Mouse (Mus musculus) midbrain, embryonic 10.5 days (tissue): ENCODE measurements at regions not wholly inside any gene's neighbourhood (a gene's known extent, or its start where the extent isn't known, plus 50 kb on each side); places are given as distances from the start of the nearest gene placed in this dataset.

Experiments
- DNase-seq: peaks from one replicate; pipeline ENCODE4 v3.0.0-alpha.2; 2017; ENCODE audit warnings: low spot score
- H3K27ac ChIP-seq: fragments of 300-500 bp; sonication (generic); replicated peaks from 2 replicates; pipeline ENCODE4 v1.5.1; 2016; ENCODE audit warnings: mild to moderate bottlenecking
- H3K27me3 ChIP-seq: fragments of 300-500 bp; sonication (generic); 2 replicates; pipeline ENCODE4 v1.6.1; 2016; ENCODE audit warnings: low read depth, mild to moderate bottlenecking; ENCODE audit not compliant: poor library complexity, severe bottlenecking
- H3K36me3 ChIP-seq: fragments of 300-500 bp; sonication (generic); 2 replicates; pipeline ENCODE4 v1.6.1; 2016; ENCODE audit warnings: mild to moderate bottlenecking, moderate library complexity
- H3K4me1 ChIP-seq: fragments of 300-500 bp; sonication (generic); 2 replicates; pipeline ENCODE4 v1.6.1; 2016
- H3K4me3 ChIP-seq: fragments of 300-500 bp; sonication (generic); 2 replicates; pipeline ENCODE4 v1.5.1; 2016; ENCODE audit warnings: mild to moderate bottlenecking, moderate library complexity
- H3K9me3 ChIP-seq: fragments of 300-500 bp; sonication (generic); replicated peaks from 2 replicates; pipeline ENCODE4 v1.6.1; 2016; ENCODE audit warnings: mild to moderate bottlenecking
- WGBS: fragments of 180-500 bp; shearing (Covaris S2); methylation state at CpG from one replicate; pipeline ENCODE4 v1.1.7; 2016; 5-methylcytosine and 5-hydroxymethylcytosine counted together

- no peak for DNase-seq
- H3K36me3 ChIP-seq = no peaks in the 10 kb centered on the region
Measured at GRCm38 (mm10) chr13:44608681-44609335, 120.5 kb upstream of the Jarid2 start.

DNA sequence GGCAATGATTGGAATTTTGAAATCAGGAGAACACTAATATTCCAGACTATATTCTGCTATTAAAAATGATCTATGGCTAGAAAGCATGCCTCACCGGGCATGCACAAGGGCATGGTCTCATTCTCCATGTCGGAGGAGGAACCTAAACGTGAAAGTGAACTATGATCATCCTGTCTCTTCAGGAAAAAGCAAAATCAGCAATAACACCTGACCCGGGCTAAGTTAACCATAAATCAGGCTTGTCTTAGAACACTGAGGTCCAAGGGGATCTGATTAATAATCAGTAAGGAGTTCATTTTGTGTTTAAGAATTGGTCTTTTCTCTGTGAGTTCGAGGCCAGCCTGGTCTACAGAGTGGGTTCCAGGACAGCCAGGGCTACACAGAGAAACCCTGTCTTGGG, 119.7 kb upstream of the Jarid2 start:
- 88% methylated on average over 5 of the region's 5 CpGs for WGBS
- no peaks in the 10 kb centered on the region for H3K27me3 ChIP-seq
- H3K4me3 ChIP-seq = no peak overlapping the region
- no peaks in the 10 kb centered on the region for H3K36me3 ChIP-seq
- no peak for DNase-seq
- no peaks in the 10 kb centered on the region for H3K9me3 ChIP-seq
- H3K27ac ChIP-seq = no peak overlapping the region
- H3K4me1 ChIP-seq = no peaks in the 10 kb centered on the region

More at GRCm38 (mm10) chr13:44608681-44609335, 120.5 kb upstream of the Jarid2 start:
- Histone ChIP-seq H3K27me3 (peaks cover 7% of the 10 kb centered on the region), H3K9me3 (no peaks in the 10 kb centered on the region), H3K4me1 (no peaks in the 10 kb centered on the region), H3K27ac (no peak overlapping the region), H3K4me3 (no peak overlapping the region)
- 81% methylated on average over 11 of the region's 11 CpGs for WGBS

- H3K4me3 ChIP-seq = no peak overlapping the region
- no peaks in the 10 kb centered on the region for H3K9me3 ChIP-seq
- H3K4me1 ChIP-seq = no peaks in the 10 kb centered on the region
- H3K27ac ChIP-seq = no peak overlapping the region
- DNase-seq = no peak
- no peaks in the 10 kb centered on the region for H3K27me3 ChIP-seq
- 79% methylated on average over 8 of the region's 8 CpGs for WGBS
- H3K36me3 ChIP-seq = no peaks in the 10 kb centered on the region
Measured at GRCm38 (mm10) chr13:44615696-44616095, 113.6 kb upstream of the Jarid2 start.

DNA sequence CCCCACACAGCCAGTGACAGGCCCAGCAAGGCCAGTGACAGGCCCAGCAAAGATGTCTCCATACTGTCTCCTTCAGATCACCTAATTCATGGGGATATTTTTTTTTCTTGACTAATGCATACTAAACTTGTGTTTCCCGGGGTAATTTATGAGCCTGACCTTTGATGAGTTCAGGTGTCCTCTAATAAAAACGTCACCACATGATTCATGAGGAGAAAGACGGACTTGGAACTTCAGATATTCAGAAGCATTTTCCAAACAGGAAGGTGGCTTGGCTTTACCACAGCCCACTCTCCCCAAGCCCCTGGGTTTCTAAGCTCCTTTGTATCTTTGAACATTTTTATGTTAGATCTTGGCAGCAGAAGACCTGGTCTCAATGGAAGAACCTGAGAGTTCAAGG, 110.9 kb upstream of the Jarid2 start:
- Histone ChIP-seq H3K4me1 (peaks cover 12% of the 10 kb centered on the region), H3K9me3 (no peaks in the 10 kb centered on the region), H3K36me3 (no peaks in the 10 kb centered on the region), H3K27me3 (no peaks in the 10 kb centered on the region), H3K27ac (no peak overlapping the region), H3K4me3 (no peak overlapping the region)
- no peak for DNase-seq
- WGBS = 86% methylated on average over 3 of the region's 3 CpGs

DNA sequence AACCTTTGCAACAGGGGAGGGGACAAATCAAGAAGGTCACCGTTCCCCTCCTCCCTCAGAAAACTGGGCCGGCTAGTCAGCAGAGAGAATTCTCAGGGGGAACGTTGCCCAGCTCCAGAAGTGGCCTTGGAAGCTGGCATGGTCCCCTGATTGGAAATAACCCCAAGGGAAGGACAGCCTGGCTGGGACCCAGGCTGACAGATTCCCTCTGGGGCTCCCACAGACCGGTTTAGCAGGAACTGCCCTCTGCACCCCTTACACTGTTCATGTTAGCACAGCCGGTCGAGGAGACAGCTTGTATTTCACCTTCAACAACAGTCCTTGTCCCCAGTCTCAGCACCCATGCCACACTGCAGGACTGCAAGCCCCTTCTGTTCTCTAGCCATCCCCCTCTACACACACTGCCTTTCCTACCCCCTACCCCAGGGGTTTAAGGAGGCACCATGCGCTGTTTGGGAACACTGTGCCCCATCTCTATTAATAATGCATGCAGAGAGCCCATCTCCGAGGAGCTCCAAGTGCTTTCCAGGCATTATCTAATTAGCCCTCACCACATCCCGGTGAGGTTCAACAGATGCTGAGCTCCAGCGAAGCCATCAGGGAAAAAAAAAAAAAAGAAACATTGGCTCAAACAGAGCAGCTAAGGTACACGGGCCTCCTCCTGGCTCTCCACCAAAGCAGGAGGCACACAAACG, 106.5 kb upstream of the Jarid2 start:
- whole genome bisulfite sequencing = 49% methylated on average over 12 of the region's 12 CpGs
- Histone ChIP-seq H3K36me3 (no peaks in the 10 kb centered on the region), H3K9me3 (no peaks in the 10 kb centered on the region), H3K4me1 (peaks cover 40% of the 10 kb centered on the region), H3K27ac (peak overlapping the region; percentile 68), H3K27me3 (no peaks in the 10 kb centered on the region; the same call in none of the 2 replicates), H3K4me3 (no peak overlapping the region)
- no peak for DNase-seq

DNA sequence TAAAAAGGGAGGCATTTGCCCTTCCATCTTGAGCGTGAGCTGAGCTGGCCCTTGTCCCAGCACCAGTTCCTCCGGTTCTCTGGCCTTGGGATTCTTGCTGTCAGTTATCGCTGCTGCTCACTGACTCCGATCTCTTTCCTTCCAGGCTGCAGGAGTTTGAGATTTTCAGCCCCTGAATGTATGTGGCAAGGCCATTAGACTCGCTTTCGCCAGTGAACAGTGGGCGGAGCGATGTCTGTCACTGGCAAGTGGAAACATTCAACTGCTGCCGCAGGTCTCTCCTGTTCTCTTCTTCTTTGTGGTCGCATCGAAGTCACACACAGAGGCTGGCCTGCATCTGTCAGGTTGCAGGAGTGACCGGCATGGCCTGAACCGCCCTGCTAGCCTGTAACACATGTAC, 104.6 kb upstream of the Jarid2 start:
- DNase-seq = peak; percentile 31
- H3K9me3 ChIP-seq = no peaks in the 10 kb centered on the region
- H3K36me3 ChIP-seq = no peaks in the 10 kb centered on the region
- WGBS = 60% methylated on average over 13 of the region's 13 CpGs
- H3K27me3 ChIP-seq = no peaks in the 10 kb centered on the region; the same call in none of the 2 replicates
- peak overlapping the region; percentile 39 for H3K27ac ChIP-seq
- H3K4me1 ChIP-seq = peaks cover 43% of the 10 kb centered on the region
- no peak overlapping the region for H3K4me3 ChIP-seq

- no peak for DNase-seq
- H3K9me3 ChIP-seq = no peaks in the 10 kb centered on the region
- no peak overlapping the region for H3K4me3 ChIP-seq
- WGBS = 76% methylated on average over 7 of the region's 7 CpGs
- H3K27me3 ChIP-seq = no peaks in the 10 kb centered on the region; the same call in none of the 2 replicates
- peaks cover 47% of the 10 kb centered on the region for H3K4me1 ChIP-seq
- no peaks in the 10 kb centered on the region for H3K36me3 ChIP-seq
- H3K27ac ChIP-seq = no peak overlapping the region
Measured at GRCm38 (mm10) chr13:44625792-44626191, 103.5 kb upstream of the Jarid2 start.

DNA sequence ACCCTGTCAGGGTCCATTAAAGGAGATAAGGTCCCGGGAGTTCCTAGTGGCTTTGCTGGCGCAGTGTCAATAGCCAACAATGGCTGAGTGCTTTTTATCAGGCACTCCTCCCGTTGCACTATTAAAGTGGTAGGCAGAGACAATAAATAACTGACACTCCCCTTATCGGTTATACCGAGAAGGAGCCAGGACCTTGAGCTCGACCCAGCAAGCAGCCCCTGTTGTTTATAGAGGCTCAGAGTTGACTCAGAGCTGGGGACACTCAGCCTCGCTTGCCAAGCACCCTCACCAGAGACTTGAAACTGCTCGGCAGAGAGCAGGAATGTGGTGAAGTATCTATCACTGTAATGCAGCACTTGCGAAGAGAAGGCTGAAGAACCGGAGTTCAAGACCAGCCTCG, 102.5 kb upstream of the Jarid2 start:
- WGBS = 64% methylated on average over 11 of the region's 11 CpGs
- Histone ChIP-seq H3K36me3 (no peaks in the 10 kb centered on the region), H3K27ac (no peak overlapping the region), H3K27me3 (no peaks in the 10 kb centered on the region; the same call in none of the 2 replicates), H3K4me1 (peaks cover 47% of the 10 kb centered on the region), H3K9me3 (no peaks in the 10 kb centered on the region), H3K4me3 (no peak overlapping the region)
- no peak for DNase-seq

DNA sequence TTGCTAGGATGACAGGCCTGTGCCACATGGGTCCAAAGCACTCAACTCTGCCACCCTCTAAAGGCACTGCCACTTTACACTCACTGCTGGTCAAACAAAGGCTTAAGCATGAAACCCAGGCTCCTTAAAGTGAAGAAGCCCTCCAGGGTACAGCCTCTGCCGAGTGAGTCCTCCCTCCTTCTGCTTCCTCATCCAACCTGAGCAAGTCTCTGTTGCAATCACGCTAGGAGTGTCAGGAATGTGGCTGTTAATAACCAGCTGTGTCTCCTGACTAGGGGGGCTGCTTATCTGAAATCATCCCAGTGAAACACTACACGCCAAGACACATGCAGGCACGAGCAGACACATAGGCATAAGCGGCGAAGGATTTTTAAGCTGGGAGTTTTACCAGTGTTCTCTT, 99.2 kb upstream of the Jarid2 start:
- Histone ChIP-seq H3K4me1 (peaks cover 32% of the 10 kb centered on the region), H3K27ac (no peak overlapping the region), H3K36me3 (no peaks in the 10 kb centered on the region), H3K27me3 (no peaks in the 10 kb centered on the region; the same call in none of the 2 replicates), H3K9me3 (0 out of 2 replicates have a peak, but pooled peaks cover 5% of the 10 kb centered on the region), H3K4me3 (no peak overlapping the region)
- DNase-seq = no peak
- WGBS = 65% methylated on average over 6 of the region's 6 CpGs

DNA sequence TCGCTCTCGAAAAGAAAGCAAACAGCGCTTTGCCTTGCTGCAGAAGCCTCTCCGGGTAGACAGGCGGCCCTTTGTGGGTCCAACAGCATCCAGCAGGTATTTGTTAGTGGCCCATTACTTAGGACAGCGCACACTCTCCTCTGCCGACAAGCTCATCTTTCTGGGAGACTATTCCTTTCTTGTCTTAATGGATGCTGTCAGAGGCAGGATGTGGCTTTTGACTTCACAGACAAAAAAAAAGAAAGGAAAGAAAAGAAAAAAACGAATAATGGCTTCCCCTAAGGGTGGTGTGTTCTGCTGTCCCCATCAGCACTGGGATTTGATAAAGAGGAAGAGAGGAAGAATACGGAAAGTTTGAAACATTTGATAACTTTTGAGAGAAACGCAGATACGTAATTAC, 94.7 kb upstream of the Jarid2 start:
- WGBS = 11% methylated on average over 11 of the region's 11 CpGs
- Histone ChIP-seq H3K4me3 (peak overlapping the region; percentile 41; the same call in 1 of the 2 replicates), H3K4me1 (peaks cover 28% of the 10 kb centered on the region), H3K9me3 (0 out of 2 replicates have a peak, but pooled peaks cover 5% of the 10 kb centered on the region), H3K27ac (peak overlapping the region; percentile 55), H3K27me3 (no peaks in the 10 kb centered on the region), H3K36me3 (no peaks in the 10 kb centered on the region)
- no peak for DNase-seq

- Histone ChIP-seq H3K4me3 (peak overlapping the region; percentile 41), H3K27ac (peak overlapping the region; percentile 34), H3K36me3 (no peaks in the 10 kb centered on the region), H3K9me3 (0 out of 2 replicates have a peak, but pooled peaks cover 5% of the 10 kb centered on the region), H3K27me3 (no peaks in the 10 kb centered on the region), H3K4me1 (peaks cover 23% of the 10 kb centered on the region)
- DNase-seq = peak; percentile 31
- WGBS = 11% methylated on average over 11 of the region's 12 CpGs
Measured at GRCm38 (mm10) chr13:44635221-44636007, 93.9 kb upstream of the Jarid2 start.

- DNase-seq = no peak
- Histone ChIP-seq H3K27me3 (no peaks in the 10 kb centered on the region), H3K4me3 (0 out of 2 replicates have a peak overlapping the region, but pooled peaks have one; percentile 41), H3K36me3 (no peaks in the 10 kb centered on the region), H3K9me3 (0 out of 2 replicates have a peak, but pooled peaks cover 5% of the 10 kb centered on the region), H3K27ac (peak overlapping the region; percentile 34; the same call in 1 of the 2 replicates), H3K4me1 (peaks cover 23% of the 10 kb centered on the region)
- WGBS = 18% methylated on average over 2 of the region's 2 CpGs
Measured at GRCm38 (mm10) chr13:44636008-44636335, 93.3 kb upstream of the Jarid2 start.
